Mouse (Mus musculus): ENCODE measurements around the gene Prom1. TPM values are rescaled to one million over a fixed set of nuclear protein-coding genes. Genes with fewer than 3 reads are reported as not detected.
"Not testable (repeated sequence)": the region's sequence is repeated elsewhere in the genome, so short reads cannot be mapped to it uniquely, and the experiment has no call there.

Gene Prom1
- 23.3 and 24.5 TPM in 2 replicates for polyA plus RNA-seq (2015; fragmentation: Nextera tagmentation; extraction: Ambion mirVana)

GRCm38 (mm10) chr5:44101231-44102110, at the start of gene Prom1:
Prom1 (minus strand) TSS chr5:44102032.
- Histone ChIP-seq H3K9me3 (replicated peaks) (no peaks in the 10 kb centered on the region), H3K4me2 (replicated peaks) (peak within 1 kb of the TSS; percentile 99), H3K4me1 (peaks cover 15% of the 10 kb centered on the region; the same call in 1 of the 2 replicates), H3K4me3 (replicated peaks) (peak within 1 kb of the TSS; percentile 63), H3K27me3 (no peaks in the 10 kb centered on the region), H3K9ac (peak within 1 kb of the TSS; percentile 55), H3K36me3 (no peaks in the 10 kb centered on the region), H3K27ac (replicated peaks) (peak within 1 kb of the TSS; percentile 59)
- 2% methylated on average over 42 of the region's 44 CpGs for WGBS
- ATAC-seq (ENCODE audit: insufficient number of reproducible peaks, low FRiP score, low TSS enrichment, low read depth): peak; percentile 68; the same call in 1 of the 2 replicates

- no peaks in the 10 kb centered on the region for H3K36me3 ChIP-seq
- 69% methylated on average over 3 of the region's 3 CpGs for WGBS
- H3K27ac ChIP-seq (replicated peaks): no peak overlapping the region
- no peak for ATAC-seq (ENCODE audit: insufficient number of reproducible peaks, low FRiP score, low TSS enrichment, low read depth)
- H3K9ac ChIP-seq: no peak overlapping the region
- H3K4me3 ChIP-seq (replicated peaks): no peak overlapping the region
- H3K4me2 ChIP-seq (replicated peaks): no peak overlapping the region
- no peaks in the 10 kb centered on the region for H3K27me3 ChIP-seq
- H3K9me3 ChIP-seq (replicated peaks): 0 out of 2 replicates have a peak, but pooled peaks cover 3% of the 10 kb centered on the region
- H3K4me1 ChIP-seq: no peaks in the 10 kb centered on the region
Measured at GRCm38 (mm10) chr5:44147732-44148131, 45.9 kb upstream of the Prom1 start.

- H3K36me3 ChIP-seq: no peaks in the 10 kb centered on the region
- H3K9ac ChIP-seq: no peak overlapping the region
- H3K4me2 ChIP-seq (replicated peaks): no peak overlapping the region
- no peaks in the 10 kb centered on the region for H3K4me1 ChIP-seq
- ATAC-seq (ENCODE audit: insufficient number of reproducible peaks, low FRiP score, low TSS enrichment, low read depth): no peak
- H3K27me3 ChIP-seq: no peaks in the 10 kb centered on the region
- no peak overlapping the region for H3K27ac ChIP-seq (replicated peaks)
- 0 out of 2 replicates have a peak, but pooled peaks cover 3% of the 10 kb centered on the region for H3K9me3 ChIP-seq (replicated peaks)
- no peak overlapping the region for H3K4me3 ChIP-seq (replicated peaks)
- WGBS: 78% methylated on average over 6 of the region's 6 CpGs
Measured at GRCm38 (mm10) chr5:44146437-44147332, 44.9 kb upstream of the Prom1 start.

- H3K4me3 ChIP-seq (replicated peaks): no peak overlapping the region
- H3K4me1 ChIP-seq: no peaks in the 10 kb centered on the region
- ATAC-seq (ENCODE audit: insufficient number of reproducible peaks, low FRiP score, low TSS enrichment, low read depth): 0 out of 2 replicates have a peak, but pooled peaks have one; percentile 24
- H3K4me2 ChIP-seq (replicated peaks): no peak overlapping the region
- no peak overlapping the region for H3K9ac ChIP-seq
- no peaks in the 10 kb centered on the region for H3K27me3 ChIP-seq
- WGBS: 35% methylated on average over 8 of the region's 8 CpGs
- no peaks in the 10 kb centered on the region for H3K36me3 ChIP-seq
- H3K9me3 ChIP-seq (replicated peaks): no peaks in the 10 kb centered on the region
- no peak overlapping the region for H3K27ac ChIP-seq (replicated peaks)
Measured at GRCm38 (mm10) chr5:44143467-44144235, 41.8 kb upstream of the Prom1 start.

GRCm38 (mm10) chr5:44127487-44127886, 25.7 kb upstream of the Prom1 start:
- no peaks in the 10 kb centered on the region for H3K9me3 ChIP-seq (replicated peaks)
- H3K4me3 ChIP-seq (replicated peaks): no peak overlapping the region
- H3K36me3 ChIP-seq: no peaks in the 10 kb centered on the region
- no peaks in the 10 kb centered on the region for H3K4me1 ChIP-seq
- H3K9ac ChIP-seq: no peak overlapping the region
- no peaks in the 10 kb centered on the region for H3K27me3 ChIP-seq
- no peak overlapping the region for H3K4me2 ChIP-seq (replicated peaks)
- no peak for ATAC-seq (ENCODE audit: insufficient number of reproducible peaks, low FRiP score, low TSS enrichment, low read depth)
- whole genome bisulfite sequencing: 82% methylated on average over 4 of the region's 4 CpGs
- no peak overlapping the region for H3K27ac ChIP-seq (replicated peaks)

DNA sequence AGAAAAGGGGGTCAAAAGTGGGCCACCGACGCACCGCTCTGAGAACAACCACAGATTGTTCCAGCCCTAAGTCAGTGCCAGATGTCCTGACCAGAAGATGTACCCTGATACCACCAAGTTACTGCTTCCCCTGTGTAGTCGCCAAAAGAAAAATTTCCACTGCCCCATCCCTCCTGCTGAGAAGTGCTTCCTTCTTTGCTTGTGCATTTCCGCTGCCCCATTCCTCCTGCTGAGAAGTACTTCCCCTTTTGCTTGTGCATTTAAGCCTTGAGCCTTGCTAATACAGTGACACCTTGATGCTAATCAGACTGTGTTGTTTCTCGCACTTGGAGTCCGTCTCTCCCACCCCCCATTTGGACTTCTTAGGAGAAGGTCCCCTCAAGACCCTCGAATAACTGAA, 24.7 kb upstream of the Prom1 start:
- not testable (repeated sequence) for H3K36me3 ChIP-seq; H3K4me3 ChIP-seq (replicated peaks); H3K27me3 ChIP-seq; H3K9me3 ChIP-seq (replicated peaks); ATAC-seq (ENCODE audit: insufficient number of reproducible peaks, low FRiP score, low TSS enrichment, low read depth); H3K4me1 ChIP-seq; H3K27ac ChIP-seq (replicated peaks); H3K9ac ChIP-seq; H3K4me2 ChIP-seq (replicated peaks)
- WGBS: 92% methylated on average over 8 of the region's 8 CpGs

DNA sequence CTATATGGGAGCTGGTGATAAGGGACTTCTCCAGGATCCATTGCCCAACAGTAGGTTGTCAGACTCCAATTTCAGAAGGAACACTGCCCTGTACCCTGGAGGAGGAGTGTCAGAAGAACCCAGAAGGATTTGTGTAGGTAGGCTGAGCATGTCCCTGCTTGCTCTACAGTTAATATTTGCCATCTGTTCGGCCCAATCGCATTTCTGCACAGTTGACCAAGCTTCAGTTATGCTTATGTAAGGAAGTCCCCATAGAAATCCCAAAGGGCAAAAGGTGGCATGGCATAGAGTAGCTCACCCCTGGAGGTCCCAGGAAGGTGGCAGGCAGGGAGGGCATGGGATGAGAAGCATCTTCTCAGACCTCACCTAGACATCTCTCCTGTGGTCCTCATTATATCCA, 19.6 kb upstream of the Prom1 start:
- 68% methylated on average over 2 of the region's 2 CpGs for WGBS

GRCm38 (mm10) chr5:44113138-44113537, 11.3 kb upstream of the Prom1 start:
- Histone ChIP-seq H3K9ac (no peak overlapping the region), H3K4me3 (replicated peaks) (no peak overlapping the region), H3K36me3 (no peaks in the 10 kb centered on the region), H3K27me3 (no peaks in the 10 kb centered on the region), H3K27ac (replicated peaks) (no peak overlapping the region), H3K4me1 (no peaks in the 10 kb centered on the region), H3K4me2 (replicated peaks) (no peak overlapping the region), H3K9me3 (replicated peaks) (no peaks in the 10 kb centered on the region)
- no peak for ATAC-seq (ENCODE audit: insufficient number of reproducible peaks, low FRiP score, low TSS enrichment, low read depth)
- 84% methylated on average over 2 of the region's 2 CpGs for whole genome bisulfite sequencing

More for the DNA sequence above, 19.6 kb upstream of the Prom1 start:
- no peaks in the 10 kb centered on the region for H3K36me3 ChIP-seq
- H3K4me1 ChIP-seq: no peaks in the 10 kb centered on the region
- no peak overlapping the region for H3K27ac ChIP-seq (replicated peaks)
- H3K4me3 ChIP-seq (replicated peaks): no peak overlapping the region
- H3K4me2 ChIP-seq (replicated peaks): no peak overlapping the region
- no peaks in the 10 kb centered on the region for H3K9me3 ChIP-seq (replicated peaks)
- H3K9ac ChIP-seq: no peak overlapping the region
- no peak for ATAC-seq (ENCODE audit: insufficient number of reproducible peaks, low FRiP score, low TSS enrichment, low read depth)
- H3K27me3 ChIP-seq: no peaks in the 10 kb centered on the region

- 65% methylated on average over 2 of the region's 2 CpGs for WGBS
- H3K4me3 ChIP-seq (replicated peaks): no peak overlapping the region
- no peaks in the 10 kb centered on the region for H3K9me3 ChIP-seq (replicated peaks)
- H3K27ac ChIP-seq (replicated peaks): no peak overlapping the region
- no peak for ATAC-seq (ENCODE audit: insufficient number of reproducible peaks, low FRiP score, low TSS enrichment, low read depth)
- no peak overlapping the region for H3K4me2 ChIP-seq (replicated peaks)
- no peaks in the 10 kb centered on the region for H3K27me3 ChIP-seq
- no peak overlapping the region for H3K9ac ChIP-seq
- no peaks in the 10 kb centered on the region for H3K4me1 ChIP-seq
- no peaks in the 10 kb centered on the region for H3K36me3 ChIP-seq
Measured at GRCm38 (mm10) chr5:44109121-44109520, 7.3 kb upstream of the Prom1 start.

DNA sequence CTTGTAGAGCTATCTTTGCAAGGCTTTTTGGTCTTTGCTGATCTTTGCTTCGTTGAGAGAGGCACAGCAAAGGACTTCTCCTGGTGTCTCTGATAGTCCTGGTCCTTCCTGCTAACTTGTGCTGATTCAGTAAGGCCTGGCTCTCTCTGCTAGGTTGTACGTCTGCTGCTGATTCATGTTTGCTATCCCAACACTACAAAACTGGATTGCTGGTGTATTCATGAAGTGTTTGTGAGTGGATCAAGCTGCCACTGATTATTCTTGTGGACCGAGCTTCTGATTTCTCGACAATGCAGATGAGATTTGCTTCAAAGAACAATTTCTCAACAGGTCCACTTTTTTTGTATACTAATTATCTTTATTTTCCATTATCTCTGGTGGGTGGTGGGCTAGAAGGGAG, 6.3 kb upstream of the Prom1 start:
- Histone ChIP-seq H3K27ac (replicated peaks) (no peak overlapping the region), H3K4me2 (replicated peaks) (no peak overlapping the region), H3K27me3 (no peaks in the 10 kb centered on the region), H3K9ac (no peak overlapping the region), H3K4me3 (replicated peaks) (no peak overlapping the region), H3K9me3 (replicated peaks) (no peaks in the 10 kb centered on the region), H3K4me1 (no peaks in the 10 kb centered on the region), H3K36me3 (no peaks in the 10 kb centered on the region)
- ATAC-seq (ENCODE audit: insufficient number of reproducible peaks, low FRiP score, low TSS enrichment, low read depth): no peak
- 84% methylated on average over 4 of the region's 4 CpGs for WGBS

All from embryonic facial prominence, embryonic 15.5 days (tissue).